Mouse (Mus musculus): ENCODE results near the gene Txnrd3.

Txnrd3 gene

DNA sequence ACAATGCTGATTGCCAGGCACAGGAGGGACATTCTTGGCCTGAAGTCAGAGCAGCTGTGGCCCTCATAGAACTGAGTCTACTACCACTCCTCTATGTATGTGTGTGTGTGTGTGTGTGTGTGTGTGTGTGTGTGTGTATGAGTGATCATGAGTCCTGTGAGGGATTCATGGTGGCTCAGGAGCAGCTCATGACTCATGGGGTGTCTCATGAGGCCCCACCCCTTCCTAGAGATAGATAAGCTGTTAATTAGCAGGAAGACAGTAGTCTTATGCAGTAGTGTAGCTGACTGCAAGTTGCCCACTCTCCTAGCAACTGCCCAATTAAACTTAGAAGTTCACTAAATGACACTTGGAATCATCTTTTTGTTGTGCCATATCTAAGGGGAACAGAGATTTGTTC, 8.0 kb downstream of the Txnrd3 start:
- in situ Hi-C loops (cut with MboI, MseI): no loop called here

DNA sequence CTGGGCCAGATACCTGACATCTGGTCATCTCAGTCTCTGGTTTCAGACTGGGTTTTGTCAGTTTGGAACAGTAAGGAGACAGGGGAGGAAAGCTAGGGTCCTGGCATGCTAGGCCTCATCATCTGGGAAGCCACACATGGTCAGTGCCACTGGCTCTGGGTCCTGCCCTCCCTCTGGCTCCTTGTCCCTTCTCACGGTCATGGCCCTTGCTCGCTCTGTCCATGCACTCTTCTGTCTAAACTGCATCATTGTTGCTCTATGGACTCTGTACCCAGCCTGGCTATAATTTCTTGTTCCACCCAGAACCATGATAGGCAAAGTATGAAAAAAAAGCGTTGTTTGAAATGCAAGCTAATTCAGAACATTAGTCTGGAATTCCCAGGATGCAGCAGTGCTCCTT, 11.2 kb downstream of the Txnrd3 start:
- in situ Hi-C loops (cut with MboI, MseI): no loop called here

DNA sequence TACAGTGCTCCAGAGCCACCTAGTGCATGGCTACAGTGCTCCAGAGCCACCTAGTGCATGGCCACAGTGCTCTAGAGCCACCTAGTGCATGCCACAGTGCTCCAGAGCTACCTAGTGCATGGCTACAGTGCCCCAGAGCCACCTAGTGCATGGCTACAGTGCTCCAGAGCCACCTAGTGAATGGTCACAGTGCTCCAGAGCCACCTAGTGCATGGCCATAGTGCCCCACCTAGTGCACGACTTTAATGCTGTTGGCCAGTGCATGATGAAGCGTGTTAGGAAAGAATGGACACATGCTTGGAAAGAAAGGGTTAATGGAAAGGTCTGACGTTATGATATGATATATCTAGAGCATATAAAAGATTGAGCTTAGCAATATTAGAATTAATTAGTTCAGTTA, 14.6 kb downstream of the Txnrd3 start:
- in situ Hi-C loops (cut with MboI, MseI): no loop called here

DNA sequence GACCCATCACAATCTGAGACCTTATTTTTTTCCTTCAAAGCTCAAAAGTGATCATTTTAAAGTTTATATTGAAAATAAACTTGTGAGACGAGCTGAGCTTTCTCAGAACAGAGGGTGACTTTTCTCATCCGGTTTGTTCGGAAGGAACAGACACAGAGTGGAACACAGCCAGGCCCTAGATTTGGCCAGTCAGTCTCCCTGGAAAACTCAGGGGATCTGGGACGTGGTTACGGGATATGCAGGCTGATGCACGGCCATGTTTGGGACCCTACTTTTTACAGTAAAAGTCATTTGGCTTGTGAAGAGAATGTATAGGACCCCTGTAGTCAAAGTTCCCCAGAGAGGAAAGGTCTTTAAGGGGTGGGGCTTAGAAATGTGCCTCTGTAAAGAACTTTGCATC, 15.1 kb downstream of the Txnrd3 start:
- in situ Hi-C loops (cut with MboI, MseI): no loop called here

DNA sequence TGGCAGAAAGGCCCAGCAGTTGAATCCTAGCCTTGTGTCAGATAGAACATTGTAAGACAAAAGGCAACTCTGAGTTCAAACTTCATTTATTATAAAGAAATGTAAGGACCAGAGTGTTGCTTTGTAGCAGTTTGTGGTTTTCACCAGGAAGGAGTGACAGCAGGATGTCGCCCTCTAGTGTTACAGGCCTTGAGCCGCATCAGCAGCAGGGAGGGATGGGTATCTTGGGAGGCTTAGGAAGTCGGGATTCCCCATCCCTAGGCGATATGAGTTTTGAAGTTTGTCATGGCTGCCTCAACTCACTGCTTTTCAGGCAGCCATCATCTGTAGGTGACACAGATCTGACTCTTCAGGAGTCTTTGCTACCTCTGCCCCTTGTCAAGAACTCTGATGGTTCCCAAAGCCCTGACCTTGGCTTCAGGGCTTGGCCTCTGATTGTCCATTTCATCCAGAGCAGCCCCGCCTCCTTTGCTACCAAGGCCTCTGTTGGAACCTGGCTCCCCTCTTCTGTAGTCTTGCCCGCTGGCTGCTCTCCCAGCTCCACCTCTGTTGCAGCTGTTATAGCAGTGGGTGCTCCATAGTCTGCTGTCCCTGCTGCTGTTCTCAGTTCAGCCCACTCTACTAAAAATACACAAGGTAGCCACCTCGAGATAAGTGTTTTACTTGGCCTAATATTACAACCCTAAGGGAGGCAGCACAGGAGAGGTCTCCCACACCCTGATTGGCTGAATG, 16.1 kb downstream of the Txnrd3 start:
- in situ Hi-C loops (cut with MboI, MseI): no loop called here

DNA sequence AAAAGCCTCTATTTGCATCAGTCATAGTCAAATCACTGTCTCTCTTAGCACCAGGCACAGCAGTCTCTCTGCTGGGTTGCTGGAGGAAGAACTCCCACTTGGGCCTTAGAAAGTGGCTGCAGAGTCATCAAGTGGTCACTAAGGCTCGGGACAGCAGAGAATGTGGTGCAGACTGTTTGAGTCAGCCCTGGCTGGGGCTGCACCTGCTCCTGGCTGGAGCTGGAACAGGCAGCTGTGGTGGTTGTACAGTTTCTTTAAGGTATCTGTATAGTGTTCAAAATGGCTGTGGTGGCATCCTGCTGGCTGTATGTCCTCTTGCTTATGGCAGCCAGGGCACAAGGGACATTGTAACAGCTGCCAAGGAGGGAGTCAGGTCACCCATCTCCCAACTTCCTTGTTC, 16.7 kb downstream of the Txnrd3 start:
- in situ Hi-C loops (cut with MboI, MseI): no loop called here

DNA sequence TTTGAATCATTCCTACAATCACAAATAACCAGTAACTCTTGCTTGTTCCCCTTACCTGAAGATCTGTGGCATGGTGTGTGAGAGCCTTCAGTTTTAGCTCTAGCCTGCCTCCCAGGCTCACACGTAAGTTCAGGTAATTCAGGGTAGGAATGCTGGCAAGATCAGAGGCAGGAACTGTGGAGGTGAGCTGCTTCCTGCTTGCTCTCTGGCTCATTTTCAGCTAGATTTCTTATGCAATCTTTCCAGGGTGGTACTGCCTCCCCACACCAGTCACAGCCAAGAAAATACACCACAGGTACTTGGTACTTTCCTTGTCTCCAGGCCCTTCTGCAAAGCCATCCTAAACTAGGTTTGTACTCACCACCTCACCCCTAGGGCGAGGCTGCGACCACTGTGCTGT, 18.7 kb downstream of the Txnrd3 start:
- in situ Hi-C loops (cut with MboI, MseI): no loop called here

DNA sequence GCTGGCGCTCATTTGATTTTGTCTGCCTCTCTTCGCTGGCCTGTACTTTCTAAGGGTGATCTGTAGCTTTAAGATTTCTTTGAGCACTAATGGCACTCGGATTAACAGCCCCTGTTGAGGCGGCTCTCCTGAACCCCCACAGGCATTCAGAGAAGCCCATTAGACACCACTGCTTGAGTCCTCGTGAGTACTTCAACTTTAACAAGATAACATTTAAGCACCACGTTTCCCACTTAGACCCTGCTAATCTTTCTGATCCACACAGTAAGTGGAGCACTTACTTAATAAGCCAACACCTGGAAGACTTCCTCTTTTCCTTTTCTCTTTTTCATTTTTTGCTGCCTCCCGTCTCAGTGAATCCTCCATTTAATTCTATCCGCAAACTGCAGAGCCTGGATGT, 21.4 kb downstream of the Txnrd3 start:
- in situ Hi-C loops (cut with MboI, MseI): no loop called here

DNA sequence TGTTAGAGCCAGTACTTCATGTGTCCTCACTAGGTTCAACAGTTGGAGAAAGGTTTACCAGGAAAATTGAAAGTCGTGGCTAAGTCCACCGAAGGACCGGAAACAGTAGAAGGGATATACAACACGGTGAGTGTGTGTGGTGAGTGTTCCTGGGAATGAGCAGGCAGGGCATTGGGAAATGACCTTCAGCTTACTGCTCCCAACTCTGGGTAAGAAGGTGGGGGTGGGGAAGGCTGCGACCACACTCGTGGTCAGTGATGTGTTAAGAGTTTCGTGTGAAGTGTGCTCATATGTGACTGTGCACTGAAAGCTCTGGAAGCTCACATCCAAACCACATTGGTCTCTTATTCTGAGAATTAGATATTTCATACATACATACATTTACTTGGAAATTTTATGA, 21.9 kb downstream of the Txnrd3 start:
- in situ Hi-C loops (cut with MboI, MseI): no loop called here

DNA sequence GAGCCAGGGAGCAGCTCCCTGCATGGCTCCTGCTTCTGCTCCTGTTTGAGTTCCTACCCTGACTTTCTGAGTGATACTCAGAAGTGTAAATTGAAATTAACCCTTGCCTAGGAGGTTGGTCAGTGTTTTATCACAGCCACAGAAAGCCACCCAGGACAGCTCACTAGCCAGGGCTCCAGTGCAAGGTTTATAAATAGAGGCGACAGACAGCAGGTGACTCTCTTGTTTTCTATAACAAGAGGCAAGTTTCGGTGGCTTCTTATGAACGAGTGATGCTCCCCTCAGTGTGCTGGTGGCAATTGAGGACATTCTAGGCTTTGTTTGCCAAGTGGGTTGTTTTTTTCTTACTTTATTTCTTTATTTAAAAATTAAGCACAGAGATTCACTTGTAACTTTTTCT, 23.2 kb downstream of the Txnrd3 start:
- in situ Hi-C loops (cut with MboI, MseI): no loop called here

DNA sequence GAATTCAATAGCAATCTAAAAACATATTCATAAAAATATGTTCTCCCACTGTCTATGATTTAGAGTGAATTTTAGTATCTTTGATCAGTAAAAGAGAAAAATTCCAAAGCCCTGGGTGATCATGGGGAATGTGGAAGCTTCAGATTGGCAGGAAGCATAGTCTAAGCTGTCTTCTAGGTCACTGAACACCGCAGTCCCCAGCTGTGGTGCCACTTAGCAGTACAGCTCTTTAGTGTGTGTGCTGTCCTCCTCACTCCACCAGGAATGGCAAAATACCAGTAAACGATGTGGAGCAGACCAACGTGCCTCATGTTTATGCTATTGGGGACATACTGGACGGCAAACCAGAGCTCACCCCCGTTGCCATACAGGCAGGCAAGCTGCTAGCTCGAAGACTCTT, 25.8 kb downstream of the Txnrd3 start:
- in situ Hi-C loops (cut with MboI, MseI): no loop called here

DNA sequence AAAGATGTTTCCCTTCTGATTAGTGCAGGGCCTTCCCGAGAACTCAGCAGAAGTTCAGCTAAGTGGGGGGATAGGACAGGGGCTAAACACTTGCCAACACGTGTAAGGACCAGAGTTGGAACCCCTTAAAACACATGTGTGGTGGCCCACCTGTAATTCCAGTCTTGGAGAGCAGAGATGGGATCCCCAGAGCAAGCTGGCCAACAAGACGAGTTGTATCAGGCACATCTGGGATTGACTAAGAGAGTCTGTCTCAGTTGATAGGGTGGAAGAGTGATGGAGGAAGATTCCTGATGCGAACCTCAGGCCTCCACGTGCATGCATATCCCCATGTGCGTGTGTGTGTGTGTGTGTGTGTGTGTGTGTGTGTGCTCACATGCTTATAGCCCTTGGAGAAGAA, 27.6 kb downstream of the Txnrd3 start:
- in situ Hi-C loops (cut with MboI, MseI): loop anchor here (10.0 kb wide), 1 partner anchor 843 kb away; no protein-coding TSS in a partner anchor

DNA sequence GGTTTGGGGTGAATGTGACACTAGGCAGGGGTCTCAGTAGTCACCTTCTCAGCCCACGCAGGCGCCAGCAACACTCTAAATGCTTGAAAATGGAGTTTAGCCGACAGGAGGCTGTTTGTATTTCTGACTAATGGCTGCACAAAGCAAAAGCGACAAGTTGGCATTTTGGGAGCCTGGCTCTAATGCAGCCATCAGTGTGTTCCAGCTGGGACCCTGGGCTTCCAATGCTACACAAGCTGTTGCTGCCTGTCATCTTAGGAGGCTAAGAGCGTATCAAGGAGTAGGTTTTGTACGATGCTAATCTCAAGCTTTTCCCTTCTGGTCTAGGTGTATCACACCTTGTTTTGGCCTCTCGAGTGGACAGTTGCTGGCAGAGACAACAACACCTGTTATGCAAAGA, 28.9 kb downstream of the Txnrd3 start:
- in situ Hi-C loops (cut with MboI, MseI): loop anchor here (10.0 kb wide), 1 partner anchor 842 kb away; no protein-coding TSS in a partner anchor

DNA sequence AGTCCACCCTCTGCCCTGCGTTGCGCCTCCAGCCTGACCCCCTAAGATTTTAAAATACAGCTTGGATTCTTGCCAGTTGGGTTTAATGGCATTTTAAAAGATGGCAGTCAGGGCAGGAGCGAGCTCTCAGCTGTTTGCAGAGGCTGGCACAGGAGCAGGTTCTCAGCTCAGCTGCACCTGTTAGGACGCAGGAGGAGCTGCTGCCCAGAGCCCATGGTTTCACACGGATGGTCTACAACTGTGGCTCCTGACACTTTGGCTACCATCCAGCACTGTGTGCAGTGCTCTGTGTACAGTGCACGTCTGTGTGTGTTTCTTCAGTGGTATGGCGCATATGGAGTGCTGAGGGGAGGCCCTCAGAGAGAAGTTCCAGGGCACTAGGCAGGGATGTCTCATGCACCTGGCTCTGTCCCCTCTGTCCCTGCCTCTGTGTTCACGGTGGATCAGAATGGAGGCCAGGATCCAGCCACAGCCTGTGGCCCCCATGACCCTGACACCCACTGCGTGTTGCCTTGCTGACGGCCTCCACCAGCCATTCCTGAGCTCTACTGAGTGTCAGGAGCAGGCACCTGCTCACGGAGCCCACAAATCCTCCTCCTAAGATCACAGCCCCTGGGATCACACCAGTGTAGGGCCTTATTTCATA, 29.5 kb downstream of the Txnrd3 start:
- in situ Hi-C loops (cut with MboI, MseI): loop anchor here (10.0 kb wide), 1 partner anchor 842 kb away; no protein-coding TSS in a partner anchor

DNA sequence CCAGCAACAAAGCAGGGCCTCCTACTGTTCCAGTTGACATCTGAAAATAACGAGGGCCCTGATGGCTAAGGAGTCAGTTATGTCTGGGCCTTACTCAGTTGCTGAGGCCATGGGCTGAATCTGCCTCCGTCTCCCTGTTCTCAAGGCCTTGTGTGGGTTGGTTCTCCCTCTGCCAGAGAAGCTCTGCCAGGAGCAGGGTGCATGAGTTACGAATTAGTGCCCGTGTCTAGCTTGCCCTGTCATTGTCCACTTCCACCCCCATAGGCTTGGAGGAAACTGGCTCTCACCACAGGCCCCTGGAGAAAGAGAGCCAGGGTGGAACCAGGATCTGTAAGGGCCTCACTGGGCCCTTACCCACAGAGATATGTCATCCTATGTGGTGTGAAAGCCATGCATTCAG, 34.7 kb downstream of the Txnrd3 start:
- in situ Hi-C loops (cut with MboI, MseI): loop anchor here (10.0 kb wide), 1 partner anchor 836 kb away; no protein-coding TSS in a partner anchor

DNA sequence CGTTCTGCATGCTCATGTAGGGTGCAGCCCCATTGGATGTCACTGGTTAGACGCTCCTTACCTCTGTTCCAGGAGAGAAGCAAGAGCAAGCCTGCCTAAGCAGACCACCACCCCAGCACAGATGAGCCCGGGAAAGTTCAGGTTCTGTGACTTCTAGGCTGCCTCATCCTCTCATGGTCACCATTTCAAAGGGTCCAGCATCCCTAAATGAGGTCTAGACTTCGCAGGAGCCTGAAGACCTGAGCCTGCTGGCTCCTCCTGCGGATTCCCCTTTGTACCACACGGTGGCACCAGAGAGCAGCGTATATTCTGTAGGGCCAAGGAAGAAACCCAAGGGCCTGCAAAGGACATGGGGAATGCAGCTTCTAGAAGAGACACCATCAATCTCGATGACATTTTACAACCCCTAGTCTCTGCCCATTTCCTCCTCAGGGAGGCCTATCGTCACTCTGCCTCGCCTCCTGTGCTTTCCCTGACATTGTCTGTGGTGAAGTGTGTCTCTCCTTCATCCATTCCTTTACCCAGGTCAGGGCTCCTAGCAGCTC, 35.6 kb downstream of the Txnrd3 start:
- in situ Hi-C loops (cut with MboI, MseI): loop anchor here (10.0 kb wide), 1 partner anchor 835 kb away; no protein-coding TSS in a partner anchor

DNA sequence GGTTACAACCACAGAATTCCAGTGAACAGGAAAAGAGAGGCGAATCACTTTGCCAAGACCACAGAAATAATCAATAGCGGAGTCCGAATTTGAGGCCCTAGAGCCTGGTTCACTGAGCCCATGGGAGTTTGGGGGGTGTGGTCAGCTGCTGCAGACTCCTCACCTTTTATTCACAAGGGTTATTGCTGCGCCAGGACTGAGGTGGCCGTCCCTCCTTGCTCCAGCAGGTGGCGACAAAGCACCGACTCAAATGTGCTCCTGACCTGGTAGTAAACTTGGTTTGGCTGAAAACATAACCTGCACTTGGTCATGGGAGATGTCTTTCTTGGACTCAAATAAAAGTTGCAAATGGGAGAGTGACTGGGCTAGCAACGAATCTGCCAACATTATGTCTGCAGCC, 36.4 kb downstream of the Txnrd3 start:
- in situ Hi-C loops (cut with MboI, MseI): loop anchor here (5.0 kb wide), 1 partner anchor 647 kb away; the partner anchor contains the start of gene Chst13

DNA sequence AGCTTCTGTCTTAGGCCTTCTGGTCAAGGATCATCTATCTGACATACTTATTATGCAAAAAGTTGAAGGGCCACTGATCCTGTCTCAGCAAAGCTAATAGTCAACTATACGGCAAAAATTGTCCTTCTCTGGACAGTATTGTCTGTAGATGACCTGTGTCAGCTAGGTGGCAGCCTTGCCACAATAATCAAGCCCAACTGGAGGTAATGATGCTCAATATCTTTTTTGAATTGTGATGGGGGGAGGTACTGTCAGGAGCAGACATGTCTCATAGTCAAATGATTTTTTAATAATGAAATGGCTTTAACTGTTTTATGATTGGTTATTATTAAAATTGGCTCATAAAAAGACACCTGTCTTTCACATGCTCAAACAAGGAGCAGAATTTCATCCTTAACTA, 40.4 kb downstream of the Txnrd3 start:
- in situ Hi-C loops (cut with MboI, MseI): loop anchor here (5.0 kb wide), 1 partner anchor 643 kb away; the partner anchor contains the start of gene Chst13

DNA sequence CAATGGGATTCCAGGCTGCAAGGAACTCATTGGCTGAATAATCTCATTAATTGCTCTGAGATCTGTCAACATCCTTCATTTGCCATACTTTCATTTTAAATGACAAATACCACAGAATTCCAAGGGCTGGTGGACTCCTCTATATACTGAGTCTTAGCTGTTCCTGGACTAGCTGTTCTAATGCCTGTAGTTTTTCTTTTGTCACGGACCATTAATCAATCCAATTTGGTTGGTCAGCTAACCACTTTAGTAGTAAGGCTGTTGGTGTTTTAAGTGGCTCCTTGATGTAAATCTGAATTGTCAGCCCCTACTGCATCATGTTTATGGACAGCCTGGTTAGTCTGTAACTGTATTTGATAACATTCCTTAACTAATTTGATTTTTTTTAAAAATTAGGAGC, 43.3 kb downstream of the Txnrd3 start:
- in situ Hi-C loops (cut with MboI, MseI): no loop called here

DNA sequence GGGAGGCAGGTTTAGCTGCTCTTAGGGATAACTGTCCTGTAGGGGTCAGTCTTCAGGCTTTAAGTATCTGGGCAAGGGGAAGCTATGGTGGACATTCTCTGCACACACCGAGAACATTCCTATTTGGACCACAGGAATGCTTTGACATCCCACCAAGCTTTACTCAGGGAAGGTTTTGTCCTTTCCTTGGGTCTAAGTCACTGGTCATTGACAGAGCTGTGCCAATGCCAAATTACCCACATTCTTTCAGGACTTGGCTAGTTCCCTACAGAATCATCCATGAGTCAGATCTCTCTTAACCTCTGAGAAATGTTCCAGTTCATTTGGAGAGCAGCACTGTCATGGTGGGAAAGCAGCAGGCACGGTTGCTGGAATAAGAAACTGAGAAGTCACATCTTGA, 62.8 kb downstream of the Txnrd3 start:
- in situ Hi-C loops (cut with MboI, MseI): no loop called here

DNA sequence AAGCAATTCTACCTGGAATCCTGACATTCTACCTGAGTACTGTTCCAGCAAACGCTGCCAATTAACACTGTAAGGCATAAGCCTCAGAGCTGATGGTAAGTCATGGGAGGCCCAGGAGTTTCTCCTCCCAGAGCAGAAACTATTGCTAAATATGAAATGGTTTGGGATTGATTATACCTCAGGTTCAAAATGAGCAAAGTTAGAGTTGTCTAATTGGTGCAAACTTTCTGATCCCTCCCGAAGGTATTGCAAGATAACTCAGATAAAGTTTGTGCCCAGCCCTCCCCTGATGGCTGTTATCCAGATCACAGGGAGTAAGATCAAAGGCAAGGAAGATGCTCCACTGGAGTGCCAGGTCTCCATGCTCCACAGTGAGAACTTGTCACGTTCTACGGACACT, 63.5 kb downstream of the Txnrd3 start, which contains the start of gene Vmn1r40:
Gene Vmn1r40 (plus strand): TSS at position 301 of the 400 bp plus-strand sequence.
- in situ Hi-C loops (cut with MboI, MseI): no loop called here

DNA sequence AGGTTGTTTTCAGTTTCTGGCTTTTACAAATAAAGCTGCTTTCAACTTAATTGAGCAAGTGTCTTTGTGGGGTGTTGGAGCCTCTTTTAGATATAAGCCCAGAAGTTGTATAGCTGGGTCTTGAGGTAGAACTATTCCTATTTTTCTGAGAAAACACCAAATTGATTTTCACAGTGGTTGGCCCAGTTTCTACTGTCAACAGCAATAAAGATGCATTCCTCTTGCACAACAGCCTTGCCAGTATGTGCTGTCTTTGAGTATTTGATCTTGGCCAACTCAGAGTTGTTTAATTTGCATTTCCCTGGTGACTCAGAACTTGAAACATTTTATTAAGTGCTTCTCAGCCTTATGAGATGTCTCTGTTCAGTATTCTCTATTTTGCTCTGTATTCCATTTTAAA, 74.3 kb downstream of the Txnrd3 start:
- in situ Hi-C loops (cut with MboI, MseI): no loop called here

Measured in regulatory T cell (primary cell).